Mouse (Mus musculus): ENCODE measurements around the gene Ewsr1. TPM values are rescaled to one million over a fixed set of nuclear protein-coding genes. Genes with fewer than 3 reads are reported as not detected.

The Ewsr1 gene
- total RNA-seq, 2 experiments from 2014 or later = 79.3 to 86.5 TPM

DNA sequence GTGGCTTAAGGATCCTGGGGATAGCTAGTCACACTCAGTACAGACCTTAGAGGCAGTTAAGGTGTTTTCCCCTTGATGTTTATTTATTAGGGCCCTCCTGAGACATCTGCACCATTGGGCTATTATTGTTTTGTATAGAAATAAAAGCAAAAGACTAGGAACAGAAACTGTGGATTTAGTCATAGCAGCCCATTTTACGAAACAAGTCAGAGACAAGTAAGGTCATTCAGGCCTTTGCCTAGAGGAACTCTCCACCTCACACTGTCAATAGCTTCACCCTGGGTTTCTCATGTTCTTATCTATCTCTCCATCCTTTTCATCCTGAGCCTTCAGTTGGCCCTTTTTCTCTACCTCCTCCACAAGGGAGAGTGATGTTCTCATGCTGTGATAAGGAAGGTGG, 74.0 kb downstream of the Ewsr1 start:
- intact Hi-C loops (cut with DNase I) = no loop called here
- no peak for TF ChIP-seq CTCF (IDR thresholded peaks at IDR 0.05)
- DNase-seq = no peak
- Histone ChIP-seq H3K4me3 (no peak overlapping the region), H3K27ac (no peak overlapping the region)

Small RNA genes within 50 kb of the gene (microRNA-seq; reads per million reads assigned to microRNA genes)
- not detected for gene Gm47296

Other genes with a start within 250 kb of the Ewsr1 start
- 10 to 100 TPM; 50.7 to 59.7 TPM for gene Nf2, start 249.7 kb downstream of the Ewsr1 start, total RNA-seq (2021)
- under 1 TPM; 0.20 to 0.31 TPM for gene Nipsnap1, start 225.3 kb downstream of the Ewsr1 start, total RNA-seq (2021)
- gene Thoc5, start 203.9 kb downstream of the Ewsr1 start, total RNA-seq (2021) = 10 to 100 TPM; 15.5 to 16.7 TPM
- not detected for gene Nefh, start 151.2 kb downstream of the Ewsr1 start, total RNA-seq (2021)
- 10 to 100 TPM; 35.8 to 40.5 TPM for gene Ap1b1, start 112.4 kb downstream of the Ewsr1 start, total RNA-seq (2021)
- not detected for gene Rasl10a, start 41.1 kb downstream of the Ewsr1 start, total RNA-seq (2021)
- 1 to 10 TPM; 3.6 to 5.0 TPM for gene Gas2l1, start 33.9 kb downstream of the Ewsr1 start, total RNA-seq (2021)
- 10 to 100 TPM; 24.1 to 32.1 TPM for gene Rhbdd3, start 340 bp downstream of the Ewsr1 start, total RNA-seq (2021)
- gene Emid1, start 53.0 kb upstream of the Ewsr1 start, total RNA-seq (2021) = 10 to 100 TPM in 1 of 2 experiments, 1 to 10 TPM in 1; 5.4 to 10.9 TPM
- gene Kremen1, start 162.3 kb upstream of the Ewsr1 start, total RNA-seq (2021) = 10 to 100 TPM; 39.4 to 58.7 TPM